29 mouse cellular contexts compared by ENCODE assay signal in genomic region chr4:117359803-117360382, GRCm38 (mm10).
DNase-seq lines count a peak whose midpoint lies in the region; ATAC-seq lines count a peak whose summit lies in the region.
"Had no signal": no experiment of that assay in that cellular context is flagged by ENCODE, and none has a peak within 500 bp of the region (broad histone marks: within the 10 kb centered on the region; RNA-seq: fewer than 3 reads in every experiment).

No protein-coding gene starts in this region.

- H3K27me3 ChIP-seq in midbrain, embryonic 12.5 days: peaks cover 97% of the 10 kb centered on the region
- H3K27me3 ChIP-seq in midbrain, embryonic 11.5 days (ENCODE audit: control insufficient read depth, insufficient read depth, low read length): peaks cover 41% of the 10 kb centered on the region
- H3K27me3 ChIP-seq in intestine, embryonic 16.5 days (replicated peaks; ENCODE audit: control insufficient read depth, insufficient read depth, low read length): no peaks in the 10 kb centered on the region; the same call in 1 of the 2 replicates
- H3K27me3 ChIP-seq: forebrain, embryonic 15.5 days had no signal

- H3K4me3 ChIP-seq in midbrain, embryonic 12.5 days: no peak overlapping the region
- H3K4me3 ChIP-seq in midbrain, embryonic 11.5 days (ENCODE audit: low read depth, low read length): no peak overlapping the region
- no peak overlapping the region for H3K4me3 ChIP-seq in brown adipose tissue, adult 24 weeks (ENCODE audit: insufficient read depth, low read depth, low read length)
- no peak overlapping the region for H3K4me3 ChIP-seq in intestine, embryonic 16.5 days (ENCODE audit: low read length)
- H3K4me3 ChIP-seq: embryonic facial prominence, embryonic 12.5 days; forebrain, embryonic 15.5 days; layer of hippocampus, adult 2 months; left cerebral cortex, adult 2 months; limb, embryonic 12.5 days had no signal

- DNase-seq in midbrain, embryonic 11.5 days (ENCODE audit: low spot score, missing footprints): no peak
- DNase-seq in MN1 (ENCODE audit: low spot score): no peak
- no peak for DNase-seq in urinary bladder, postnatal 4 days (ENCODE audit: low spot score in 2 of 2)
- DNase-seq: adrenal gland, adult 8-10 months; cerebellum, adult 9-10 months; cerebellum, postnatal 36 days; embryo, embryonic 11 days; heart, postnatal 4 days; kidney, postnatal 36 days; lung, postnatal 36 days; right cerebral cortex, postnatal 25 days; spleen, adult 18-20 months; thymus, postnatal 14 days had no signal

- 0 out of 2 replicates have a peak overlapping the region, but pooled peaks have one; percentile 17 for H3K9ac ChIP-seq in midbrain, embryonic 12.5 days (replicated peaks)
- H3K9ac ChIP-seq in midbrain, embryonic 11.5 days (ENCODE audit: low read length): no peak overlapping the region
- no peak overlapping the region for H3K9ac ChIP-seq in intestine, embryonic 16.5 days (ENCODE audit: low read depth, low read length)
- H3K9ac ChIP-seq: embryonic facial prominence, embryonic 12.5 days; forebrain, embryonic 15.5 days; hindbrain, embryonic 14.5 days; limb, embryonic 12.5 days had no signal

- H3K9me3 ChIP-seq in midbrain, embryonic 12.5 days: no peaks in the 10 kb centered on the region
- H3K9me3 ChIP-seq in midbrain, embryonic 11.5 days (ENCODE audit: control insufficient read depth, low read length): no peaks in the 10 kb centered on the region
- H3K9me3 ChIP-seq in intestine, embryonic 16.5 days (ENCODE audit: control insufficient read depth, low read length): no peaks in the 10 kb centered on the region
- H3K9me3 ChIP-seq: embryonic facial prominence, embryonic 12.5 days; forebrain, embryonic 15.5 days; G1E; limb, embryonic 12.5 days had no signal

- no peak overlapping the region for H3K27ac ChIP-seq in midbrain, embryonic 12.5 days (replicated peaks)
- no peak overlapping the region for H3K27ac ChIP-seq in midbrain, embryonic 11.5 days (ENCODE audit: low read depth, low read length)
- peak overlapping the region; percentile 77 for H3K27ac ChIP-seq in brown adipose tissue, adult 24 weeks (replicated peaks; ENCODE audit: low read depth, low read length)
- H3K27ac ChIP-seq in intestine, embryonic 16.5 days (ENCODE audit: low read length): no peak overlapping the region
- H3K27ac ChIP-seq: embryonic facial prominence, embryonic 12.5 days; forebrain, embryonic 15.5 days; hindbrain, embryonic 14.5 days; layer of hippocampus, adult 2 months; left cerebral cortex, adult 2 months; limb, embryonic 12.5 days had no signal

- peaks cover 27% of the 10 kb centered on the region for H3K4me1 ChIP-seq in midbrain, embryonic 12.5 days
- peaks cover 22% of the 10 kb centered on the region for H3K4me1 ChIP-seq in midbrain, embryonic 11.5 days (ENCODE audit: control insufficient read depth, insufficient read depth, low read length)
- H3K4me1 ChIP-seq in brown adipose tissue, adult 24 weeks (ENCODE audit: control insufficient read depth, insufficient read depth, insufficient read length, low read length): peaks cover 43% of the 10 kb centered on the region
- peaks cover 24% of the 10 kb centered on the region; the same call in 1 of the 2 replicates for H3K4me1 ChIP-seq in intestine, embryonic 16.5 days (ENCODE audit: control insufficient read depth, insufficient read depth, low read length)

- H3K4me2 ChIP-seq in midbrain, embryonic 12.5 days (replicated peaks): no peak overlapping the region
- H3K4me2 ChIP-seq in midbrain, embryonic 11.5 days: no peak overlapping the region
- no peak overlapping the region for H3K4me2 ChIP-seq in intestine, embryonic 16.5 days (ENCODE audit: low read depth, low read length)
- H3K4me2 ChIP-seq: embryonic facial prominence, embryonic 12.5 days; forebrain, embryonic 15.5 days; heart, embryonic 11.5 days; hindbrain, embryonic 14.5 days; limb, embryonic 12.5 days; liver, embryonic 11.5 days had no signal

- 85% methylated on average over 17 of the region's 17 CpGs for WGBS in midbrain, embryonic 12.5 days
- WGBS in midbrain, embryonic 11.5 days: 85% methylated on average over 17 of the region's 17 CpGs
- WGBS in intestine, embryonic 16.5 days: 77% methylated on average over 17 of the region's 17 CpGs

- H3K36me3 ChIP-seq in midbrain, embryonic 12.5 days: no peaks in the 10 kb centered on the region
- no peaks in the 10 kb centered on the region for H3K36me3 ChIP-seq in midbrain, embryonic 11.5 days (ENCODE audit: control insufficient read depth, insufficient read depth, low read length)
- no peaks in the 10 kb centered on the region for H3K36me3 ChIP-seq in intestine, embryonic 16.5 days (ENCODE audit: control insufficient read depth, insufficient read depth, low read length)
- H3K36me3 ChIP-seq: embryonic facial prominence, embryonic 12.5 days; forebrain, embryonic 15.5 days; G1E; limb, embryonic 12.5 days had no signal

- ATAC-seq in midbrain, embryonic 12.5 days (ENCODE audit: low FRiP score, low read depth): no peak
- ATAC-seq in midbrain, embryonic 11.5 days (ENCODE audit: low FRiP score): no peak
- peak; percentile 45 for ATAC-seq in megakaryocyte progenitor cell, adult 5-6 weeks (replicated peaks; ENCODE audit: poor library complexity)
- no peak for ATAC-seq in intestine, embryonic 16.5 days
- ATAC-seq: CD4-positive, CD25-positive, alpha-beta regulatory T cell, adult 4 months; inflammation-experienced regulatory T-cells, adult 6 months; midbrain, embryonic 16.5 days had no signal
